Comparison of ENCODE assay signal across 10 mouse cellular contexts in the genomic region with DNA sequence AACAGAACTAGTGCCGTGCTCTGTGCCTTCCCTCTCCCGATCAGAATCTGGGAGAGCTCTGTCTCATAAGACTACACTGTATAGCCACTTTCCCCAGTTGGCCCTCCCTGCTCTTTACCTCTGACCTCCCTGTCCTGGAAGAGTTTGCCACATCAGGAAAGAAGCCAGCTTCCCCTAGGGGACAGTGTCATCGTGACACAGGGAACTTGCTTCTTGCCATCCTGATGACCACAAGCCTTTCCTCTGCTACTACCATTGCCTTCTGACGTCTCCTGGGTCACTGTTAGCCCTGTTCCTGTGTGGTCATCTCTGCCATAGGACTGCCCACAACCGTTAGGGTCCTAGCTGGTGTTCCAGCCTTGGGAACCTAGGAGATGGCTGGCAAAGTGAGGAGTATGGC. TPM values are rescaled to one million over a fixed set of nuclear protein-coding genes. Genes with fewer than 3 reads are reported as not detected.
DNase-seq lines count a peak whose midpoint lies in the region; ATAC-seq and TF ChIP-seq lines count a peak whose summit lies in the region.
"Had no signal": no experiment of that assay in that cellular context is flagged by ENCODE, and none has a peak within 500 bp of the region (broad histone marks: within the 10 kb centered on the region; RNA-seq: fewer than 3 reads in every experiment).

No protein-coding gene starts in this region.

- no peak overlapping the region for H3K4me2 ChIP-seq in forebrain, embryonic 12.5 days
- H3K4me2 ChIP-seq in forebrain, embryonic 11.5 days (ENCODE audit: low read depth, low read length, severe bottlenecking) = no peak overlapping the region

- no peak overlapping the region for H3K9ac ChIP-seq in forebrain, embryonic 12.5 days
- H3K9ac ChIP-seq in forebrain, embryonic 11.5 days (ENCODE audit: low read length) = no peak overlapping the region

- TF ChIP-seq CTCF in spleen, adult 2 months (IDR thresholded peaks at IDR 0.05; ENCODE audit: extremely low read depth, insufficient read depth, insufficient read length, insufficient replicate concordance) = no peak
- no peak for TF ChIP-seq CTCF in kidney, adult 2 months (conservative IDR thresholded peaks at IDR 0.05; ENCODE audit: insufficient read depth, insufficient read length, low read depth, low read length)

- H3K4me1 ChIP-seq in forebrain, embryonic 12.5 days = peaks cover 76% of the 10 kb centered on the region
- peaks cover 2% of the 10 kb centered on the region for H3K4me1 ChIP-seq in forebrain, embryonic 11.5 days (replicated peaks; ENCODE audit: control insufficient read depth, insufficient read depth, low read length)
- H3K4me1 ChIP-seq in spleen, adult 2 months (ENCODE audit: control insufficient read depth, insufficient read depth, insufficient read length) = peaks cover 74% of the 10 kb centered on the region
- H3K4me1 ChIP-seq in kidney, adult 2 months (ENCODE audit: control insufficient read depth, insufficient read depth, low read length) = peaks cover 60% of the 10 kb centered on the region

- H3K36me3 ChIP-seq in forebrain, embryonic 12.5 days (replicated peaks) = 0 out of 2 replicates have a peak, but pooled peaks cover 3% of the 10 kb centered on the region
- no peaks in the 10 kb centered on the region for H3K36me3 ChIP-seq in forebrain, embryonic 11.5 days (ENCODE audit: control insufficient read depth, insufficient read depth, low read length)
- H3K36me3 ChIP-seq in spleen, adult 2 months (ENCODE audit: control insufficient read depth, insufficient read depth, low read length) = peaks cover 4% of the 10 kb centered on the region
- H3K36me3 ChIP-seq in kidney, adult 2 months (ENCODE audit: control insufficient read depth, insufficient read depth, low read length) = no peaks in the 10 kb centered on the region

- WGBS in forebrain, embryonic 12.5 days = 92% methylated on average over 5 of the region's 5 CpGs
- WGBS in forebrain, embryonic 11.5 days = 83% methylated on average over 5 of the region's 5 CpGs
- 58% methylated on average over 5 of the region's 5 CpGs for WGBS in spleen, adult 2 months
- 77% methylated on average over 5 of the region's 5 CpGs for WGBS in kidney, adult 2 months

- no peak overlapping the region for H3K4me3 ChIP-seq in forebrain, embryonic 12.5 days (replicated peaks)
- H3K4me3 ChIP-seq in forebrain, embryonic 11.5 days (ENCODE audit: low read depth, low read length) = no peak overlapping the region
- H3K4me3 ChIP-seq in spleen, adult 2 months (ENCODE audit: extremely low read depth, insufficient read depth, insufficient read length) = peak overlapping the region; percentile 7; the same call in 1 of the 2 replicates
- no peak overlapping the region for H3K4me3 ChIP-seq in kidney, adult 2 months (ENCODE audit: insufficient read depth, low read depth, low read length)

- no peaks in the 10 kb centered on the region for H3K27me3 ChIP-seq in forebrain, embryonic 12.5 days
- H3K27me3 ChIP-seq in forebrain, embryonic 11.5 days (ENCODE audit: control insufficient read depth, insufficient read depth, low read length) = no peaks in the 10 kb centered on the region
- no peaks in the 10 kb centered on the region for H3K27me3 ChIP-seq in spleen, adult 2 months (ENCODE audit: control insufficient read depth, insufficient read depth, low read length)
- no peaks in the 10 kb centered on the region for H3K27me3 ChIP-seq in kidney, adult 2 months (replicated peaks; ENCODE audit: control insufficient read depth, insufficient read depth, low read length)

- H3K27ac ChIP-seq in forebrain, embryonic 12.5 days = peak overlapping the region; percentile 70
- H3K27ac ChIP-seq in forebrain, embryonic 11.5 days (ENCODE audit: low read depth, low read length) = no peak overlapping the region
- peak overlapping the region; percentile 74 for H3K27ac ChIP-seq in spleen, adult 2 months (ENCODE audit: insufficient read depth, low read length)
- no peak overlapping the region for H3K27ac ChIP-seq in kidney, adult 2 months (ENCODE audit: insufficient read depth, low read depth, low read length)
- H3K27ac ChIP-seq: kidney, postnatal 0 days had no signal

- no peak for ATAC-seq in forebrain, embryonic 12.5 days (ENCODE audit: low FRiP score)
- ATAC-seq in forebrain, embryonic 11.5 days (replicated peaks; ENCODE audit: low FRiP score) = no peak
- ATAC-seq in megakaryocyte, adult 5-6 weeks (ENCODE audit: poor library complexity, severe bottlenecking) = peak; percentile 53
- no peak for ATAC-seq in megakaryocyte progenitor cell, adult 5-6 weeks (replicated peaks; ENCODE audit: poor library complexity)

- no peaks in the 10 kb centered on the region for H3K9me3 ChIP-seq in forebrain, embryonic 12.5 days
- no peaks in the 10 kb centered on the region for H3K9me3 ChIP-seq in forebrain, embryonic 11.5 days (ENCODE audit: control insufficient read depth, low read length)

- TF ChIP-seq POLR2A in spleen, adult 2 months (IDR thresholded peaks at IDR 0.05; ENCODE audit: low read depth, low read length) = no peak
- TF ChIP-seq POLR2A in kidney, adult 2 months (IDR thresholded peaks at IDR 0.05; ENCODE audit: low read depth, low read length) = no peak

- no peak for DNase-seq in forebrain, embryonic 11.5 days (ENCODE audit: low spot score)
- DNase-seq in spleen, adult 2 months (ENCODE audit: low read depth in 1 of 2, low spot score in 2 of 2) = no peak
- no peak for DNase-seq in spleen, adult 18-20 months
- no peak for DNase-seq in ovary, postnatal 10 days (ENCODE audit: low spot score)
- no peak for DNase-seq in kidney, adult 2 months
- DNase-seq: lung, postnatal 10 days had no signal

RNA-seq across cellular contexts. Expression of gene Sema4b, which starts 16.3 kb away (rescaled TPM):
- polyA plus RNA-seq in forebrain, embryonic 12.5 days (2016; fragmentation: Nextera tagmentation; extraction: Ambion mirVana) = 16.7 and 19.4 TPM in 2 replicates
- polyA plus RNA-seq in forebrain, embryonic 11.5 days (2014; fragmentation: Nextera tagmentation; extraction: Ambion mirVana) = 15.7 and 17.3 TPM in 2 replicates
- 69.5 and 81.3 TPM in 2 replicates for polyA plus RNA-seq in spleen, adult 2 months (2012; rRNA removed)
- 10.1 and 13.7 TPM in 2 replicates for total RNA-seq in megakaryocyte, adult 5-6 weeks (2015)
- 10.5 and 11.1 TPM in 2 replicates for total RNA-seq in megakaryocyte, adult 5-6 weeks (2017)
- polyA plus RNA-seq in kidney, adult 2 months (2012; rRNA removed) = 24.4 and 26.3 TPM in 2 replicates
- total RNA-seq in megakaryocyte progenitor cell, adult 5-6 weeks (2015) = 6.6 and 7.7 TPM in 2 replicates
- total RNA-seq in megakaryocyte progenitor cell, adult 5-6 weeks (2017) = 5.3 and 8.1 TPM in 2 replicates

RNA-seq across cellular contexts. Expression of gene Cib1, which starts 29.7 kb away (rescaled TPM):
- 34.7 and 41.6 TPM in 2 replicates for polyA plus RNA-seq in forebrain, embryonic 12.5 days (2016; fragmentation: Nextera tagmentation; extraction: Ambion mirVana)
- polyA plus RNA-seq in forebrain, embryonic 11.5 days (2014; fragmentation: Nextera tagmentation; extraction: Ambion mirVana) = 51.4 and 58.1 TPM in 2 replicates
- 117 and 118 TPM in 2 replicates for polyA plus RNA-seq in spleen, adult 2 months (2012; rRNA removed)
- 107 and 134 TPM in 2 replicates for total RNA-seq in megakaryocyte, adult 5-6 weeks (2015)
- total RNA-seq in megakaryocyte, adult 5-6 weeks (2017) = 86.5 and 98.1 TPM in 2 replicates
- polyA plus RNA-seq in kidney, adult 2 months (2012; rRNA removed) = 333 and 344 TPM in 2 replicates
- total RNA-seq in megakaryocyte progenitor cell, adult 5-6 weeks (2015) = 65.0 and 67.2 TPM in 2 replicates
- 32.7 and 43.8 TPM in 2 replicates for total RNA-seq in megakaryocyte progenitor cell, adult 5-6 weeks (2017)

RNA-seq across cellular contexts. Expression of gene Gdpgp1, which starts 29.7 kb away (rescaled TPM):
- polyA plus RNA-seq in forebrain, embryonic 12.5 days (2016; fragmentation: Nextera tagmentation; extraction: Ambion mirVana) = 4.2 and 4.8 TPM in 2 replicates
- polyA plus RNA-seq in forebrain, embryonic 11.5 days (2014; fragmentation: Nextera tagmentation; extraction: Ambion mirVana) = 5.3 and 5.7 TPM in 2 replicates
- polyA plus RNA-seq in spleen, adult 2 months (2012; rRNA removed) = 3.0 and 3.7 TPM in 2 replicates
- total RNA-seq in megakaryocyte, adult 5-6 weeks (2015) = 5.2 and 5.4 TPM in 2 replicates
- 1.9 and 2.7 TPM in 2 replicates for total RNA-seq in megakaryocyte, adult 5-6 weeks (2017)
- polyA plus RNA-seq in kidney, adult 2 months (2012; rRNA removed) = 2.4 and 2.6 TPM in 2 replicates
- total RNA-seq in megakaryocyte progenitor cell, adult 5-6 weeks (2015) = 7.1 TPM in 2 replicates
- 2.0 and 2.4 TPM in 2 replicates for total RNA-seq in megakaryocyte progenitor cell, adult 5-6 weeks (2017)

RNA-seq across cellular contexts. Expression of gene Ttll13, which starts 43.2 kb away (rescaled TPM):
- polyA plus RNA-seq in forebrain, embryonic 12.5 days (2016; fragmentation: Nextera tagmentation; extraction: Ambion mirVana) = 1.1 and 1.3 TPM in 2 replicates
- polyA plus RNA-seq in forebrain, embryonic 11.5 days (2014; fragmentation: Nextera tagmentation; extraction: Ambion mirVana) = 1.2 and 1.5 TPM in 2 replicates
- polyA plus RNA-seq in spleen, adult 2 months (2012; rRNA removed) = 0.25 and 0.31 TPM in 2 replicates
- 0.07 TPM in 1 of 2 replicates, not detected in the other for total RNA-seq in megakaryocyte, adult 5-6 weeks (2015)
- 0.12 TPM in 1 of 2 replicates, not detected in the other for total RNA-seq in megakaryocyte, adult 5-6 weeks (2017)
- 1.4 and 1.7 TPM in 2 replicates for polyA plus RNA-seq in kidney, adult 2 months (2012; rRNA removed)
- 1.5 TPM in 1 of 2 replicates, not detected in the other for total RNA-seq in megakaryocyte progenitor cell, adult 5-6 weeks (2015)
- total RNA-seq in megakaryocyte progenitor cell, adult 5-6 weeks (2017) = not detected in 2 replicates

RNA-seq across cellular contexts. Expression of gene Ngrn, which starts 58.1 kb away (rescaled TPM):
- polyA plus RNA-seq in forebrain, embryonic 12.5 days (2016; fragmentation: Nextera tagmentation; extraction: Ambion mirVana) = 56.8 TPM in 2 replicates
- 50.4 and 53.8 TPM in 2 replicates for polyA plus RNA-seq in forebrain, embryonic 11.5 days (2014; fragmentation: Nextera tagmentation; extraction: Ambion mirVana)
- 14.9 and 21.5 TPM in 2 replicates for polyA plus RNA-seq in spleen, adult 2 months (2012; rRNA removed)
- 24.8 and 28.1 TPM in 2 replicates for total RNA-seq in megakaryocyte, adult 5-6 weeks (2015)
- total RNA-seq in megakaryocyte, adult 5-6 weeks (2017) = 21.4 and 21.8 TPM in 2 replicates
- 21.6 TPM in 2 replicates for polyA plus RNA-seq in kidney, adult 2 months (2012; rRNA removed)
- total RNA-seq in megakaryocyte progenitor cell, adult 5-6 weeks (2015) = 27.6 and 29.4 TPM in 2 replicates
- total RNA-seq in megakaryocyte progenitor cell, adult 5-6 weeks (2017) = 24.6 and 25.9 TPM in 2 replicates

Comparison
In these comparisons a context has a peak if more than half of its experiments do, and no peak if none do; other contexts are left out.
1. H3K27ac ChIP-seq: peak in forebrain, embryonic 12.5 days (single experiment) and spleen, adult 2 months (single experiment); none in forebrain, embryonic 11.5 days (single experiment) and kidney, adult 2 months (single experiment).